In genomic region chr14:101465893-101466292, GRCm38 (mm10) we compare ENCODE assay signal across 33 mouse cellular contexts.
"Had no signal": no experiment of that assay in that cellular context is flagged by ENCODE, and none has a peak within 500 bp of the region (broad histone marks: within the 10 kb centered on the region; RNA-seq: fewer than 3 reads in every experiment).

No protein-coding gene starts in this region.

- H3K27ac ChIP-seq: heart, embryonic 10.5 days; heart, embryonic 13.5 days; heart, embryonic 15.5 days; hindbrain, embryonic 10.5 days; hindbrain, embryonic 12.5 days; hindbrain, embryonic 13.5 days; hindbrain, embryonic 14.5 days; hindbrain, embryonic 15.5 days; hindbrain, postnatal 0 days; kidney, embryonic 15.5 days; kidney, postnatal 0 days; layer of hippocampus, adult 2 months; left cerebral cortex, adult 2 months had no signal

- H3K4me1 ChIP-seq: heart, embryonic 10.5 days; heart, embryonic 12.5 days; heart, embryonic 13.5 days; heart, embryonic 15.5 days; hindbrain, embryonic 10.5 days; hindbrain, embryonic 12.5 days; hindbrain, embryonic 13.5 days; hindbrain, embryonic 15.5 days; kidney, embryonic 15.5 days had no signal

- H3K4me2 ChIP-seq: heart, embryonic 11.5 days; heart, embryonic 12.5 days; heart, embryonic 13.5 days; heart, embryonic 15.5 days; hindbrain, embryonic 12.5 days; hindbrain, embryonic 13.5 days; hindbrain, embryonic 14.5 days; hindbrain, embryonic 15.5 days; kidney, embryonic 15.5 days had no signal

- DNase-seq: heart, postnatal 10 days; heart, postnatal 14 days; heart, postnatal 36 days; heart, postnatal 4 days; kidney, adult 11 months; kidney, adult 18-20 months; kidney, adult 2 months; kidney, adult 8-10 months; kidney, adult 9 months; kidney, postnatal 10 days; kidney, postnatal 14 days; kidney, postnatal 25 days; kidney, postnatal 36 days; kidney, postnatal 4 days; layer of hippocampus, adult 9-11 months; layer of hippocampus, postnatal 36 days had no signal

- H3K9ac ChIP-seq: heart, embryonic 12.5 days; heart, embryonic 13.5 days; heart, embryonic 15.5 days; hindbrain, embryonic 12.5 days; hindbrain, embryonic 13.5 days; hindbrain, embryonic 14.5 days; hindbrain, embryonic 15.5 days; kidney, embryonic 15.5 days had no signal

- H3K9me3 ChIP-seq: heart, embryonic 10.5 days; heart, embryonic 12.5 days; heart, embryonic 13.5 days; heart, embryonic 15.5 days; hindbrain, embryonic 10.5 days; hindbrain, embryonic 12.5 days; hindbrain, embryonic 13.5 days; hindbrain, embryonic 15.5 days; kidney, embryonic 15.5 days had no signal

- ATAC-seq: hindbrain, embryonic 16.5 days; hindbrain, postnatal 0 days; inflammation-experienced regulatory T-cells, adult 6 months had no signal

- H3K4me3 ChIP-seq: heart, embryonic 10.5 days; heart, embryonic 12.5 days; heart, embryonic 13.5 days; heart, embryonic 15.5 days; hindbrain, embryonic 10.5 days; hindbrain, embryonic 12.5 days; hindbrain, embryonic 13.5 days; hindbrain, embryonic 15.5 days; kidney, embryonic 15.5 days; layer of hippocampus, adult 2 months; left cerebral cortex, adult 2 months had no signal

- H3K36me3 ChIP-seq: hindbrain, embryonic 10.5 days; hindbrain, embryonic 12.5 days; hindbrain, embryonic 13.5 days; hindbrain, embryonic 15.5 days had no signal

- H3K27me3 ChIP-seq: heart, embryonic 12.5 days; heart, embryonic 13.5 days; heart, embryonic 15.5 days; hindbrain, embryonic 12.5 days; hindbrain, embryonic 13.5 days; hindbrain, embryonic 15.5 days; kidney, embryonic 15.5 days had no signal
